ENCODE assay signal across 17 mouse cellular contexts in the genomic region with DNA sequence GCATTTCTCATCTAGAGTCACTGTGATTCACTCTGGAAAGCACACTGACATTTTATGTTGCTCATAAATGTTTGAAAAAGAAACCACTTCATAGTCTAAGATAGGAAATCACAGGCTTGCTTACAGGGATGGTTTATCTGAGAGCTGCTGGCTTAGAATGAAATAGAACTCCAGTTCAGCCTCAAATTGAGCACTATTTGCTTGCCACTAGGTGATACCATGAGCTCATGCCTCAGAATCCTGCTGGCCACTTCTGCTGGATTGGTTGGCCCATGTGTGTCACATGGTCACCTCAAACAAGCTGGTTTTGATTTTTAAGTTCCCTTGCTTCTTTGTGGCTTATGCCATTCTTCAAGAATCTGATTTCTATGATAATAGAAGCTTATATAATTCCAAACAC.
"Had no signal": no experiment of that assay in that cellular context is flagged by ENCODE, and none has a peak within 500 bp of the region (broad histone marks: within the 10 kb centered on the region; RNA-seq: fewer than 3 reads in every experiment).

No protein-coding gene starts in this region.

- ATAC-seq: hindbrain, postnatal 0 days; intestine, embryonic 16.5 days; liver, embryonic 12.5 days had no signal

- DNase-seq: gastrocnemius, postnatal 14 days; gastrocnemius, postnatal 36 days; heart, adult 11 months; heart, adult 2 months; heart, postnatal 14 days; heart, postnatal 36 days; kidney, adult 11 months; kidney, adult 8-10 months; kidney, postnatal 10 days; kidney, postnatal 25 days; kidney, postnatal 4 days; layer of hippocampus, adult 9-11 months; layer of hippocampus, postnatal 36 days; left cerebral cortex, postnatal 4 days had no signal
